Mouse (Mus musculus): ENCODE measurements around the gene Cfap97d2. TPM values are rescaled to one million over a fixed set of nuclear protein-coding genes. Genes with fewer than 3 reads are reported as not detected.

Gene Cfap97d2
- polyA plus RNA-seq, 1 experiment = not detected

DNA sequence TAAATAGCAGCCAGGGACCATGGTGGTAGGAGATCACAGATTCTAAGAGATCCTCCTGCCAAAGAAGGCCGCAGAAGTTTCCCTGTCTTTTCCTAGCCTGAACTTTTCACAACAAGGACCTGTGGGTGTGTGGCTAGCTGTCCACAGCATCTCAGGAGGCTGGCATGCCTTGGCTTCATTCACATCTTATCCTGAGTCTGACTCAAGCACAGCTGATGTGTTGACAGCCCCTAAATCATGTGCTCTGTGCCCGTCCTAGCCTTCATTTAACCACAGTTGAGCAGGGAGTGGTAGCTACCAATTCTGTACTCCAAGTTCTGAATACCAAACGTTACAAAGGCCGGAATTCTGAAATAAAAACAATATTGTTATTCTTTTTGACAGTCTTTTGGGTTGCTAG lies 1.4 kb upstream of the Cfap97d2 start:
- H3K27ac ChIP-seq (ENCODE audit: insufficient read depth, low read depth, low read length) = no peak overlapping the region
- no peak overlapping the region for H3K4me3 ChIP-seq (ENCODE audit: low read depth, low read length)
- WGBS = 89% methylated on average over 4 of the region's 4 CpGs
- H3K36me3 ChIP-seq (ENCODE audit: control insufficient read depth, insufficient read depth, low read length) = no peaks in the 10 kb centered on the region
- H3K4me1 ChIP-seq (ENCODE audit: control insufficient read depth, insufficient read depth, insufficient read length, low read length) = peaks cover 10% of the 10 kb centered on the region
- TF ChIP-seq CTCF (IDR thresholded peaks at IDR 0.05; ENCODE audit: extremely low read depth, insufficient read length, insufficient replicate concordance, low read depth, low read length) = no peak
- no peak for TF ChIP-seq POLR2A (IDR thresholded peaks at IDR 0.05; ENCODE audit: low read depth, low read length)
- no peaks in the 10 kb centered on the region for H3K27me3 ChIP-seq (ENCODE audit: control insufficient read depth, insufficient read depth, low read length)

DNA sequence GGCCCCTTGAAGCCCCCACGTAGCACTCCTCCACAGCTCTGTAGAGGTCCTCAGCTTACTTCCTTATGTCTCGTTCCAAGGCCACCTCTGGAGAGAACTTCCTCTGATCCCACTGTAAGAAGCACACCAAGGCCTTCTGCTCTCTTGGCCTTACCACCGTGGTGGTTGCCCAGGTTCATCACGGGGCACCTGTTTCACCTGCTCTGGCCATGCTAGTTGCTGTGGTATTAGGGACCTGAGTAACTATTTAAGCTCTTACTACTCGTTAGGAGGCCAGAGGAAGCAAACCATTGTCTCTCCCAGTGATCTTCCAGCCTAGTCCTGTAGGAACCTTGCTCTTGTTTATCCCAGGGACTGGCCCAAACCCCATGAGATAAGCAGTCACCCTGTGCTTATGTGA lies 1.2 kb downstream of the Cfap97d2 start:
- Histone ChIP-seq H3K4me3 (ENCODE audit: low read depth, low read length) (no peak overlapping the region), H3K4me1 (ENCODE audit: control insufficient read depth, insufficient read depth, insufficient read length, low read length) (peaks cover 5% of the 10 kb centered on the region), H3K36me3 (ENCODE audit: control insufficient read depth, insufficient read depth, low read length) (no peaks in the 10 kb centered on the region), H3K27ac (ENCODE audit: insufficient read depth, low read depth, low read length) (no peak overlapping the region), H3K27me3 (ENCODE audit: control insufficient read depth, insufficient read depth, low read length) (no peaks in the 10 kb centered on the region)
- 81% methylated on average over 5 of the region's 5 CpGs for WGBS
- TF ChIP-seq CTCF (IDR thresholded peaks at IDR 0.05; ENCODE audit: extremely low read depth, insufficient read length, insufficient replicate concordance, low read depth, low read length) (no peak), POLR2A (IDR thresholded peaks at IDR 0.05; ENCODE audit: low read depth, low read length) (no peak)

DNA sequence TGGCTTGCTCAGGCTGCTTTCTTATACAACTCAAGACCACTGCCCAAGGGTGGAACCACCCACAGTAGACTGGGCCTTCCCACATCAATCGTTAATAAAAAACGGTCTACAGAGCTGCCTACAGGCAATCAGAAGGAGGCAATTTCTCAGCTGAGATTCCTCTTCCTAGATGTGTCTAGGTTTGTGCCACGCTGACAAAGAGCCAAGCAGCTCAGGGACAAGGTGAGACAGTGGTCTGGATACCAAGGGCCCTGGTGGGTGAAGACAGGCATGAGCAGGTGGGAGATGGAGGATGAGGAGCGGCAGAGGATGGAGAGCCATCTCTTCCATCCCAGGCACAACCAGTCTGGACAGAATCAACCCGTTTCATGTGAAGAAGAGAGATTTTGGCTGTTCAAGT lies 2.8 kb downstream of the Cfap97d2 start:
- H3K36me3 ChIP-seq (ENCODE audit: control insufficient read depth, insufficient read depth, low read length) = no peaks in the 10 kb centered on the region
- H3K27ac ChIP-seq (ENCODE audit: insufficient read depth, low read depth, low read length) = no peak overlapping the region
- H3K4me1 ChIP-seq (ENCODE audit: control insufficient read depth, insufficient read depth, insufficient read length, low read length) = no peaks in the 10 kb centered on the region
- H3K4me3 ChIP-seq (ENCODE audit: low read depth, low read length) = no peak overlapping the region
- H3K27me3 ChIP-seq (ENCODE audit: control insufficient read depth, insufficient read depth, low read length) = no peaks in the 10 kb centered on the region
- TF ChIP-seq POLR2A (IDR thresholded peaks at IDR 0.05; ENCODE audit: low read depth, low read length) = no peak
- no peak for TF ChIP-seq CTCF (IDR thresholded peaks at IDR 0.05; ENCODE audit: extremely low read depth, insufficient read length, insufficient replicate concordance, low read depth, low read length)
- WGBS = 93% methylated on average over 5 of the region's 5 CpGs

DNA sequence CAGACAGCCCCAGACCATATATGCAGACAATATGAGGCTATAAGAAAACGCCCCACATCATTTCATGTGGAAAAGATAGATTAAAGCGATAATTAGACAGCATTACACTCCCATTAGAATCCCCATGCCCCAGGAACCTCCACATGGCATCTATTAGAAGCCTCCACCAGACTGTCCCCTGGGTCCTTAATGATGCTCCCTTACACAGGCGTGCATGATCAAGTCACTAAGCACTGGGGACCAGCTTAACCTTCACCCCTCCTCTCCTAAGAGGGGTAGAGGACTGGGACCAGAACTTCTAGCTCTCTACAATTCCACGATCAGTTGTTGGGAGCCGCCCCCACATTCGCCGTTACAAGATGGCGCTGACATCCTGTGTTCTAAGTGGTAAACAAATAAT lies 13.3 kb downstream of the Cfap97d2 start:
- H3K36me3 ChIP-seq (ENCODE audit: control insufficient read depth, insufficient read depth, low read length) = no peaks in the 10 kb centered on the region
- H3K4me3 ChIP-seq (ENCODE audit: low read depth, low read length) = no peak overlapping the region
- no peak overlapping the region for H3K27ac ChIP-seq (ENCODE audit: insufficient read depth, low read depth, low read length)
- H3K27me3 ChIP-seq (ENCODE audit: control insufficient read depth, insufficient read depth, low read length) = no peaks in the 10 kb centered on the region
- H3K4me1 ChIP-seq (ENCODE audit: control insufficient read depth, insufficient read depth, insufficient read length, low read length) = no peaks in the 10 kb centered on the region
- no peak for TF ChIP-seq POLR2A (IDR thresholded peaks at IDR 0.05; ENCODE audit: low read depth, low read length)
- no peak for TF ChIP-seq CTCF (IDR thresholded peaks at IDR 0.05; ENCODE audit: extremely low read depth, insufficient read length, insufficient replicate concordance, low read depth, low read length)
- WGBS = 94% methylated on average over 8 of the region's 8 CpGs

DNA sequence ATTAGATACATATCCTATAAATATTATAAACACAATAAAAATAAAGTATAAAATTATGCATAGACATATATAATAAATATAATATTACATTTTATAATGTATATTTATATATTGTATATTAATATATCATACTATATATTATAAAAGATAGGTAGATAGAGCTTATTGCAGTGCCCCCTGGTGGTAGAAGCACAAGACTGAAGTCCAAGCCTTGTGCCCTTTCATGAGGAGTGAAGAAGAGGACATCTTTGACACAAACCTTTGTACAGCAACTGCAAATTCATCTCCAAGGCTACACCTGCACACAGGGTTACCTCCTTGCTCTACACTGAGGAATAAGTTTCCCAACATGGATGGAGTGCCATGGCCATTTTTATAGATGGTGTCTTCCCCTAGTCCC lies 20.0 kb downstream of the Cfap97d2 start:
- Histone ChIP-seq H3K36me3 (ENCODE audit: control insufficient read depth, insufficient read depth, low read length) (no peaks in the 10 kb centered on the region), H3K27ac (ENCODE audit: insufficient read depth, low read depth, low read length) (no peak overlapping the region), H3K4me3 (ENCODE audit: low read depth, low read length) (no peak overlapping the region), H3K4me1 (ENCODE audit: control insufficient read depth, insufficient read depth, insufficient read length, low read length) (no peaks in the 10 kb centered on the region), H3K27me3 (ENCODE audit: control insufficient read depth, insufficient read depth, low read length) (no peaks in the 10 kb centered on the region)
- TF ChIP-seq CTCF (IDR thresholded peaks at IDR 0.05; ENCODE audit: extremely low read depth, insufficient read length, insufficient replicate concordance, low read depth, low read length) (no peak), POLR2A (IDR thresholded peaks at IDR 0.05; ENCODE audit: low read depth, low read length) (no peak)

DNA sequence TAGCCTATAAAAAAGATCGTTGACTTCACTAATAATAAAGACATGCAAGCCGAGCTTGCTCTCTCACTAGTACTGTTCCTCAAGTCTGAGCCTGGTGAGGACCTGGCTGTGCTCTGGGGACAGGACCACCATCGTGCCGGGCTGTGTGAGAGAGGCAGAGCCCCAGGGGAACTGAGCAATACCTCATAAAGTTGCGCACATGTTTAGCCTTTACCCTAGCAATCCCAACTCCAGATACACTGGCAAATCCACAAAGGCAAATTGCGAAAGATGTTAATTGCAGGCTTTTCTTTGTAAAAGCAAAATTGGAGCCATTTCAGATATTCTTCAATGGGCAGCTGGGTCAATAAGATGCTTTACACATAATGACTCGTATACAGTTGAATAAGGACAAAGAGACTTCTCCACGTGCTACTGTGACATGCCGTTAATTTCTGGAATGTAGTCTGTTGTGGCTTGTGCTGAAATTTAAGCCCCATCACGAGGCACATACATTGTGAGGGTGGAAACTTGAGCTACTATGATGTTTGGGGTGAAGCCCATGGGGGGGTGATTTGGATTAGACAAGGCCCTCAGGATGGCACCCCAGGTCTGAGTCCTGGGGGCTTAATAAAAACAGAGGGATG lies 21.9 kb downstream of the Cfap97d2 start:
- TF ChIP-seq CTCF (IDR thresholded peaks at IDR 0.05; ENCODE audit: extremely low read depth, insufficient read length, insufficient replicate concordance, low read depth, low read length) (no peak), POLR2A (IDR thresholded peaks at IDR 0.05; ENCODE audit: low read depth, low read length) (no peak)
- no peak overlapping the region for H3K27ac ChIP-seq (ENCODE audit: insufficient read depth, low read depth, low read length)
- no peaks in the 10 kb centered on the region for H3K27me3 ChIP-seq (ENCODE audit: control insufficient read depth, insufficient read depth, low read length)
- H3K4me1 ChIP-seq (ENCODE audit: control insufficient read depth, insufficient read depth, insufficient read length, low read length) = no peaks in the 10 kb centered on the region
- H3K4me3 ChIP-seq (ENCODE audit: low read depth, low read length) = no peak overlapping the region
- WGBS = 58% methylated on average over 10 of the region's 10 CpGs
- H3K36me3 ChIP-seq (ENCODE audit: control insufficient read depth, insufficient read depth, low read length) = no peaks in the 10 kb centered on the region

DNA sequence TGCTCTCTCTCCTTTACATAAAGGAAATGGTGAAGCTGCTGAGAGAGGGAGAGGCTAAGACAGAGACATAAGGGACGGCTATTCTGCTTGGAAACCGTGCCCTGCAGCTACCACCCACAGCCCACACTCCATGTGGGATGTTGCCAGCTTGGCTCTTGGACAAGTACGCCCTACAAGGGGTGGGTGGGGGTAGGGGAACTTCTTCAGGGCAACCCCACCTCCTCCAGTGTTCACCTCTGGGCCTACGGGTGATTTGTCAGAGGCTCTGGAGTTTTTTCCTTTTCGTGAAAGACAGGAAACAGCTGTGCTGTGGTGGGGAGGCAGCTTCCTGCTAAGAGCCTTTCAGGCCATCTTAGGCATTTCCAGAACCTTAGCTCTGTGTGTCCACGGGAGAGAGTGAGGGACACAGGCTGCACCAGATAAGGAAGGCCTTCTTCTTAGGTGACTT lies 34.7 kb downstream of the Cfap97d2 start:
- no peak overlapping the region for H3K27ac ChIP-seq (ENCODE audit: insufficient read depth, low read depth, low read length)
- WGBS = 42% methylated on average over 6 of the region's 6 CpGs
- H3K27me3 ChIP-seq (ENCODE audit: control insufficient read depth, insufficient read depth, low read length) = no peaks in the 10 kb centered on the region
- no peak overlapping the region for H3K4me3 ChIP-seq (ENCODE audit: low read depth, low read length)
- no peak for TF ChIP-seq POLR2A (IDR thresholded peaks at IDR 0.05; ENCODE audit: low read depth, low read length)
- TF ChIP-seq CTCF (IDR thresholded peaks at IDR 0.05; ENCODE audit: extremely low read depth, insufficient read length, insufficient replicate concordance, low read depth, low read length) = no peak
- H3K36me3 ChIP-seq (ENCODE audit: control insufficient read depth, insufficient read depth, low read length) = no peaks in the 10 kb centered on the region
- peaks cover 2% of the 10 kb centered on the region; the same call in 1 of the 2 replicates for H3K4me1 ChIP-seq (ENCODE audit: control insufficient read depth, insufficient read depth, insufficient read length, low read length)
